Mouse (Mus musculus) kidney, postnatal 4 days (tissue): ENCODE results near the gene Zfp488.
A peak's percentile ranks its signal among the peaks of the same experiment; 100 is the strongest.

Experiments used
- DNase-seq, 2 experiments: peaks; one replicate each; pipeline ENCODE4 v3.0.0; 2021; ENCODE audit warnings: mixed read lengths in 2 of 2

Gene Zfp488

GRCm38 (mm10) chr14:33978604-33979059, at the start of gene Zfp488:
Gene Zfp488, minus strand, starts transcription at chr14:33978764.
- peak; percentile 27 to 33 for DNase-seq

GRCm38 (mm10) chr14:34026710-34027109, 48.1 kb upstream of the Zfp488 start:
- no peak for DNase-seq

GRCm38 (mm10) chr14:34016938-34017337, 38.4 kb upstream of the Zfp488 start:
- DNase-seq: no peak

DNA sequence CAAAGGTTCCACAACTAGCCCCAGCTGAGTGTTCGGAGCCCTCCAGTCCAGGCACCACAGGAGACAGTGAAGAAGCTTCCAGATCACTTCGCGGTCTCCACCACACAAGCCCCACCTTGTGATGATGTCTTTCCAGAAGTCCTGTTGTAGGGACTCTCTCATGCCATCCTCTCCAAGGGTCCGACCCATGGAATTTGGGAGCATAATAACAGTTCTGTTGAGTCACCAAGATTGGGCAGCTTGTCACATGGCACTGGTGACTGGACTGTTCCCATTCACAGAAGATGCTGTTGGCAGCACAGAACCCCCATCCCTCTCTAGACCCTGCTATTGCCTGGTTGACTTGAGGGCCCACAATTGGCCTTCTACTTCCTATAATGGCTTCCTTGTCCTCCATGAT, 37.8 kb upstream of the Zfp488 start, which contains the start of gene Gm5460:
Gene Gm5460, plus strand, starts transcription at position 378 of the 400 bp plus-strand sequence.
- DNase-seq: no peak

DNA sequence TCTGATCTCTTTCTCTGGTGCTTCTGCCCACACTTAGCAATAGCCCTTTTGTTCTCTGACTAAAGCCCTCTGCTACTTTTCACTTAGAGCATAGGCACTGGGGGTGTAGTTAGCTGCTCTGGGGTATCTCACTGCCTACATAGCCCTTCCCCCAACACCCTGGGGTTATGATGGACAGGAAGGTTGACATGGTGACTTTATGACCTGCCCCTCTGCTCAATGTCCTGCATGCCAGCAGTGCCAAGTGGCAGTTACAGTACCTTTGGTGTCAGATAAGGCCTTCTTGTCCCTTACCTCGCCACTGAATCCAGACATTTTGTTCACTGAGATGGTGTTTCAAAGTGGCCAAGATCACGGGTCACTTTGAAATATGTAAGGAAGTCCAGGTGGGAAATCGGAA, 36.5 kb upstream of the Zfp488 start, which contains the start of gene Gm30083:
Gene Gm30083, minus strand, starts transcription at position 120 of the 400 bp plus-strand sequence.
- DNase-seq: no peak

DNA sequence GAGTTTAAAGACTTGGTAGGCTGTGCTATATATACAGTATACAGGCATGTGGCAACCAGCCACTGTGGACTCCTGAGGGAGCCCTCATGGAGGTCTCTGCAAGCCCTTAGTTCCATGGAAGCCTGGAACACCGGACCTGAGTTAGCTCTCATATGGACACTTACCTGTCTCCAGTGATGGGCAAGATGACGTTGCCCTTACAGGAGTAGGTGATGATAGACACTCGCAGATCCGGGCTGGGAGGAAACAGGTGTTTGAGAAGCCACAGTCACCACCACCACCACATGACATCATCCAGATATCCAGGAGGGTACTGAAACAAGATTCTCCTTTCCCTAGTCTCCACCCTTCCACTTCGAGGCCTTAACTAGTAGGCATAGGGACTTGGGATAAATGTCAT, 23.8 kb upstream of the Zfp488 start:
- no peak for DNase-seq

DNA sequence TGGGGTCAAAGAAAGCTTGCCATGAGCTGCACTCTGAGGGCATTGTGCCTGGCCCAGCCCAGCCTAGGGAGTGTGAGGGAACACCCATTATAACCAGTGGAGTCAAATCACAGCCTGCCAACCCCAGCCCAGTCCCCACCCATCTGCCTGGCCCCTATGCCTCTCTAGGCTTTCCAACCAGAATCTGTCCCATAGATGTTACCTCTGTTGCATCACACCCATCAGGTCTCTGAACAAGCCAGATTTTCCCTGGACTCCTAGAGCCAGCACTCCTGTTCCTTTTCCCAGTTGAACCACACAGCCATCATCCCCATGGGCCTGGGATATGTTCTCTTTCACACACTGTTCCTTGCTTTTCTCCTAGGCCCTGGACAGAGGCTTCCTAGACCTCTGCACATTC, 22.9 kb upstream of the Zfp488 start:
- no peak for DNase-seq

DNA sequence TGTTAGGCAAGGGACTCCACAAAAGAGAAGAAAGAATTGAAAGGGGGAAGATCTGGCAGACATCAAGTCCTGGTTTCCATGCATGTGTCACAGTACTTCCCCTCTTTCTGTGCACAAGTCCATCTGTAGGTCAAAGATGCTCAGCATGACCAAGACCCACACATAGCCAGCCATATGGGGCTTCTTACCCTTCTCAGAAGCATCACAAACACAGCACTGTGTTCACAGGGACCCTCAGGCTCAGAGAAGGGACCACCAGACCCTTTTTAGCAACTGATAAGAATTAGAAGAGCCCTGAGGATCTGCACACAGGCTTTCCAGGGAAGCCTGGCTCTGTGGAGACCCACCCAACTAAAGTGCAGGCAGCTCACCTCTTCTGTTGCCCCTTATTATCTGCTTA, 21.5 kb upstream of the Zfp488 start:
- no peak for DNase-seq

DNA sequence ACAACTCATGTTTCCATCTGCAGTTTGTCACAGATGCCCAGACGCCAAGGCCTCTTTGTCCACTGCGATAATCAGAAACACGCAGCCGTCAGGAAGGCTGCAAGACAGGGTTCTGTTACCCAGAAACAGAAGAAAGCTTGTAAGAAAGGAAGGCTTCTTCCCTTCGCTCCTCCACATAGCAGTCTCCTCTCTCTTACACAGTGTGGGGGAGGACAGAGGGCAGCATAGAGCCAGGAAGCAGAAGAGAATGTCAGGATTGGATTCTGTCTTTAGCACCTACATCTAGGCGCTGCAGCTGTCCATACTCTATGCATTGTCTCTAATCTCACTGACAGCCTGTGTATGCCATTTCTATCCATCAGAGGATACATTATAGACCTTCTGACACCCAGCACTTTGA, 18.9 kb upstream of the Zfp488 start:
- no peak for DNase-seq

- no peak for DNase-seq
Measured at GRCm38 (mm10) chr14:33993521-33994289, 15.1 kb upstream of the Zfp488 start.

GRCm38 (mm10) chr14:33993051-33993450, 14.5 kb upstream of the Zfp488 start:
- no peak for DNase-seq

GRCm38 (mm10) chr14:33991971-33992370, 13.4 kb upstream of the Zfp488 start:
- DNase-seq: no peak

- no peak for DNase-seq
Measured at GRCm38 (mm10) chr14:33989201-33989600, 10.6 kb upstream of the Zfp488 start.

DNA sequence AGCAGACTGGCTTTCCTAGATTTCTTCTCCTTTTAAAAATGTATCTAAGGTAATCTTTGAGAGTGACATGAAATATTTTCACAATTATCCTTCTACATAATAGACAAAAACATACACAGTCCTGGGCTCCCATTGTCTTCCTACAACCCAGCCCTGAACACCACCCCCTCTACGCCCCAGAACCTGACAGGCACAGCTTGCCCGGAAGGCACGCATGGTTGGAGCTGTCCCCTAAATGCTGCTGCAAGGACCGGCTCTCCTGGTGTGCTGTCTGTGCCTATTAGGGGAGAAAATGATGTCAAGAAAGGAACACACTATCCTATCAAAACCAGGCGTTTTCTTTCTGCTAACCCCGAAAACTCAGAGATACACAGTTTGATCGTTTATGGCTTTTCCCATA, 816 bp downstream of the Zfp488 start:
- no peak for DNase-seq

- no peak for DNase-seq
Measured at GRCm38 (mm10) chr14:33974752-33975151, 3.8 kb downstream of the Zfp488 start.

DNA sequence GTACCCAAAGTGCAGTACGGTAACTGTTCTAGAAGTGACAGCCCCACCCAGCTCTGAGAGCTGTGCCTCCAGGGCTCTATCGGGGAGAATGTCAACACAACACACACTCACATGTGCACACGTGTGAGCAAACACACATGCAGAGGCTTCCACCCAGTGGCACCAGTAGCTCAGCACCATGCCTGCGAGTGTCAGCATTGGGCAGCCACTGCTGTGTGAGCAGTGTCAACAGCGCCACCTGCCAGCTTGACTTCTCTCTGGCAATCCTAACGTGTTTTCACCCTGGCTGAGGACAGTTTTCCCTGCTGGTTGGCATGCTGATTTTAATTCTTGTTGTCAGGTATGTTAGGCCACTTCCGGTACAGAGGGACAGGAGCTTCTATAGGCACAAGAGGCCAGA, 5.9 kb downstream of the Zfp488 start:
- peak; percentile 35 to 37 for DNase-seq

DNA sequence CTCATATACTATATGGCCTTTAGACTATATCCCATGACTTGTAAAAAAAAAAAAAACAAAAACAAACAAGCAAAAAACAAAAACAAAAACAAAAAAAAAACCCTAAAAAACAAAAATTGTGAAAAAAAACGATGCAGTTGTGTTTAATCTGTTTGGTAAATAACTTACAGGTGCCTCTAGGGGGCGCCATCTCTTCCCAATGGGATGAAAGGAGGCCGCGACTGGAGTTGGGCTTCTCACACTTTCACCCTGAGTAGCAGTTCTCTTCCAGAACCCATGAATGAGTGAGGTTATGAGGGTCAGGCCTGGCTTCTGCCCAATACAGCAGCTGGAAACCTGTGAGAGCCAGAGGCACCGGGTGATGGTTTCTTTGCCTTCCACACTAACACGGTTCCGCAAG, 12.9 kb downstream of the Zfp488 start:
- no peak for DNase-seq

GRCm38 (mm10) chr14:33959341-33959740, 19.2 kb downstream of the Zfp488 start:
- peak; percentile 61 to 64 for DNase-seq

DNA sequence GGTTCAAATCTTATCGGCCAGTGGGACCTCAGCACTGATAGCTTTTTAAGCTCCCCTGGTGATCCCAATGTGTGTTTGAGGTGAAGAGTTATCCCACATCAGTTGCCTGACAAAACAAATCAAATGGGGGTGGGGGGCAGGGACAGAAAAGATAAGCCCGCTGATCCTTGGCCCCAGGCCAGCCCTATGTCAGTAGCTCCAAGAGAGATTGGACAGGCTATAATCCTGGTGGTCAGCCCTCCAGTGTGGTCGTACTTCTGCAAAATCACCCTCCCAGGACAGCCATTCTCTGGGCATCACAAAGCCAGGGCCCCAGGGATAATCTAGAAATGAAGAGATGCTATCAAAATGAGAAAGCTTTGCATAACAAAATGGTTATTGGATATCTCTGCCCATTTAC, 19.7 kb downstream of the Zfp488 start:
- no peak for DNase-seq

DNA sequence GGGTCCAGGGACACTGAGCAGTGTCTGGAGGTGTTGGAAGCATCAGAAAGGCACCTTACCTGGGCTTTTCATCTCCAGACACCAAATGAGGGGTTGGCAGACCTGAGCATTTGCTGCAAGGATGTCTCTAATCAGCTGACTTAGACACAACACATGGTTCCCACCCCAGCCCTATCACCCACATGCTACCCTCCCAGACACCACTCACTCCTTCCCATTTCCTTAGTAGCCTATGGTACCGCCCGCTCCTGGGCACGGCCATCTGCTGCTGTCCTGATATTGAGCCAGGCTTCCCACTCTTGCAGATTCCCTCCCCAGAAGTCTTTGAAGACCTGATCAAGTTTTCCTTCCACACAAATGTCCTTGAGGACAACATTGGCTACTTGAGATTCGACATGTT, 20.4 kb downstream of the Zfp488 start:
- DNase-seq: no peak

DNA sequence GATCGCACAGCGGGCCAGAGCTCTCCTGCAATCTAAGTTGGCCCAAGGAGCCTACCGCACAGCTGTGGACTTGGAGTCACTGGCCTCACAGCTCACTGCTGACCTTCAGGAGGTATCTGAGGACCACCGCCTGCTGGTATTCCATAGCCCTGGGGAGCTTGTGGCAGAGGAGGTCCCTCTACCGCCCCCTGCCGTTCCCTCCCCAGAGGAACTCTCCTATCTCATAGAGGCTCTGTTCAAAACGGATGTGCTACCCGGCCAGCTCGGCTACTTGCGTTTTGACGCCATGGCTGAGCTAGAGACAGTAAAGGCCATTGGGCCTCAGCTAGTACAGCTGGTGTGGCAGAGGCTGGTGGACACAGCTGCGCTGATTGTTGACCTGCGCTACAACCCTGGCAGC, 22.5 kb downstream of the Zfp488 start:
- no peak for DNase-seq

DNA sequence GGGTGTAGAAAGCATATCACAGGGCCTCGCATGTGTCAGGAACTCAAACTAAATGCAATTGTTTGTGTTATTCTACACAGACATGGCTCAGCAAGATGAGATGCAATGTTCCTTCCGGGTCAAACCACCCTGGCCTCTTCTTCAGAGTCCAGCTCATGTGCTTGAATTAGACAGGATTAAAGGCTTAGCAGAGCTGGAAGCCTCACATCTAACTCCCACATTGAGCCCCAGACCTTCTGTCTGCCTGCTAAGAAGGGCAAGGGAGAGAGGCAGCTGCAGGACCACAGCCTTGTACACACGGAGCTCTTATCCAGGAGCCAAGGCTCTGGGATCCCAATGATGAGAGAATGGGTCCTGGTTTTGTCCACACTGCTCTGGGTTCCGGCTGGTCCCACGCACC, 24.8 kb downstream of the Zfp488 start, which contains the start of gene Rbp3:
Gene Rbp3, plus strand, starts transcription at position 243 of the 400 bp plus-strand sequence.
- no peak for DNase-seq

DNA sequence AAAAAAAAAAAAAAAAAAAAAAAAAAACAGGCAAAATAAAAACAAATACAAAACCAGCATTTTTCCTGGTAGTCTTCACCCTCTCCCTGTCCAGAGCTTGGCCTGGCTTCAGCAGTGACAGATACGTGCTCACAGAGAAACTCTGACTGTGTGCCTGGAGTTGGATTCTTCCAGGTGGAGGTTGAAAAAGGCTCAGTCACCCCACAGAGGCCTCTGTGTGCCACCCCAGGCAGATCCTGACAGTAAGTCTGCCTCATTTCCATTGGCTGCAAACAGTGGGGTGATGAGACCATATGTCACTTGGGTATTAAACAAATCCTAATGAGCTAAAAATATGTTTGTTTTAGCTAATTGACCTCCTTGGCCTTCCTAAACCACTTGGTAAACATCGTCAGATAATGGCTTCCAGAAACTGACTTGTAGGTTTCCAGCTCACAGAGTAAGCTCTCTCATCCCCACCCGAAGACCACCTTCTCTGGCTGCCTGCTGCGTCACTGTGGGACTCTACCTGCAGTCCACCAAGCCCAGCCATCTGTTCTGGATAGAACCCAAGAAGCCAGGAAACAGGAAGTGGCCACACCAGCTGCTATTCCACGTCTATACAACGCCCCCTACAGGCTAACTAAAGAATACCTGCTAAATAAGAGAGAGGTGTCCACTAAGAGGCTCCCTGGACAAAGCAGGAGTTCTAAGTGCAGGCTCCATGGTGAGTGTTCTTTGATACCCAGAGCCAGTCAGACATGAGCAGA, 26.2 kb downstream of the Zfp488 start:
- DNase-seq: no peak

DNA sequence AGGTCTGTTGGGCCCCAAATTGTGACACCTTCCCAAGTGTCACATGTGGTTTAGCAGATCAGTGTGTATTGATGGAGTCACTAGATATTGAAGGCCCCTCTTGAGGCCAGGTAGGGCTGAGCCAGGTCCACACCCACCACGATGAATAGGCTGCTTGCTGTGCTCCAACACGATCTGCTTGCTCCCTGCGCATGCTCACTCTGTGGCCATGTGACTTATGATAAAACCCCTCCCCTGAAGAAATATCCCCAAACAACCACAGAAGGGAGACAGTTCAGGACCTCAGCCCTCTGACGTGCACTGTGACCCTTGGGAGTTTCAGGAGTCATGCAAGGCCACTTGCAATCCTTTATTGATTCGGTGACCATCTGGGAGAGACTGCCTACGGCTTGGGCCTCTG, 32.4 kb downstream of the Zfp488 start:
- DNase-seq: no peak
